ENCODE assay signal across 17 mouse cellular contexts in genomic region chr9:69034301-69034871, GRCm38 (mm10).
DNase-seq lines count a peak whose midpoint lies in the region; ATAC-seq lines count a peak whose summit lies in the region.
"Had no signal": no experiment of that assay in that cellular context is flagged by ENCODE, and none has a peak within 500 bp of the region (broad histone marks: within the 10 kb centered on the region; RNA-seq: fewer than 3 reads in every experiment).

No protein-coding gene starts in this region.

- H3K4me2 ChIP-seq in liver, embryonic 11.5 days: no peak overlapping the region
- H3K4me2 ChIP-seq: embryonic facial prominence, embryonic 12.5 days; hindbrain, embryonic 15.5 days; midbrain, embryonic 15.5 days; neural tube, embryonic 13.5 days had no signal

- ATAC-seq in frontal cortex, adult (ENCODE audit: low TSS enrichment): 0 out of 2 replicates have a peak, but pooled peaks have one; percentile 35
- ATAC-seq in liver, embryonic 11.5 days (replicated peaks; ENCODE audit: low FRiP score): no peak
- ATAC-seq: midbrain, embryonic 15.5 days had no signal

- no peaks in the 10 kb centered on the region for H3K36me3 ChIP-seq in megakaryocyte, embryonic 14.5 days (replicated peaks; ENCODE audit: low read length)
- no peaks in the 10 kb centered on the region for H3K36me3 ChIP-seq in liver, embryonic 11.5 days (ENCODE audit: control insufficient read depth, insufficient read depth, low read length)
- H3K36me3 ChIP-seq: embryonic facial prominence, embryonic 12.5 days; hindbrain, embryonic 15.5 days; midbrain, embryonic 15.5 days; neural tube, embryonic 13.5 days had no signal

- WGBS in liver, embryonic 11.5 days: 54% methylated on average over 10 of the region's 10 CpGs

- H3K9ac ChIP-seq in liver, embryonic 11.5 days (ENCODE audit: low read depth, low read length): no peak overlapping the region
- H3K9ac ChIP-seq: embryonic facial prominence, embryonic 12.5 days; hindbrain, embryonic 15.5 days; midbrain, embryonic 15.5 days; neural tube, embryonic 13.5 days had no signal

- no peak overlapping the region for H3K27ac ChIP-seq in liver, embryonic 11.5 days (ENCODE audit: low read depth, low read length)
- H3K27ac ChIP-seq: embryonic facial prominence, embryonic 12.5 days; hindbrain, embryonic 15.5 days; midbrain, embryonic 15.5 days; neural tube, embryonic 13.5 days had no signal

- H3K27me3 ChIP-seq in megakaryocyte, embryonic 14.5 days (replicated peaks): peaks cover 11% of the 10 kb centered on the region
- H3K27me3 ChIP-seq in liver, embryonic 11.5 days (replicated peaks; ENCODE audit: control insufficient read depth, insufficient read depth, low read length): no peaks in the 10 kb centered on the region
- H3K27me3 ChIP-seq: embryonic facial prominence, embryonic 12.5 days; hindbrain, embryonic 15.5 days; midbrain, embryonic 15.5 days; neural tube, embryonic 13.5 days had no signal

- H3K4me1 ChIP-seq in megakaryocyte, embryonic 14.5 days: peaks cover 16% of the 10 kb centered on the region
- H3K4me1 ChIP-seq in liver, embryonic 11.5 days (replicated peaks; ENCODE audit: control insufficient read depth, insufficient read depth, low read length): no peaks in the 10 kb centered on the region
- H3K4me1 ChIP-seq: embryonic facial prominence, embryonic 12.5 days; hindbrain, embryonic 15.5 days; midbrain, embryonic 15.5 days had no signal

- H3K9me3 ChIP-seq in megakaryocyte, embryonic 14.5 days: peaks cover 10% of the 10 kb centered on the region
- H3K9me3 ChIP-seq in liver, embryonic 11.5 days (ENCODE audit: control insufficient read depth, low read length): peaks cover 2% of the 10 kb centered on the region; the same call in 1 of the 2 replicates
- H3K9me3 ChIP-seq: embryonic facial prominence, embryonic 12.5 days; hindbrain, embryonic 15.5 days; midbrain, embryonic 15.5 days; neural tube, embryonic 13.5 days had no signal

- no peak for DNase-seq in frontal cortex, adult 2 months (ENCODE audit: extremely low spot score in 1 of 2, low spot score in 1 of 2)
- peak; percentile 67 to 86 for DNase-seq in CD8-positive naive resting alpha-beta T cell, adult 2 months (ENCODE audit: low read depth in 2 of 2, low spot score in 2 of 2)
- DNase-seq in thymus, adult 18-20 months: peak; percentile 71 to 84
- no peak for DNase-seq in cerebellum, postnatal 25 days
- DNase-seq in left cerebral cortex, adult 8-10 months (ENCODE audit: low spot score in 2 of 2): no peak
- no peak for DNase-seq in liver, embryonic 11.5 days (ENCODE audit: low spot score)
- DNase-seq: adrenal gland, postnatal 14 days; cerebellum, postnatal 36 days; gastrocnemius, postnatal 10 days; kidney, adult 2 months; retina, postnatal 1 day had no signal

- peak overlapping the region; percentile 69 for H3K4me3 ChIP-seq in megakaryocyte, embryonic 14.5 days (replicated peaks)
- no peak overlapping the region for H3K4me3 ChIP-seq in liver, embryonic 11.5 days (ENCODE audit: low read depth, low read length)
- H3K4me3 ChIP-seq: embryonic facial prominence, embryonic 12.5 days; hindbrain, embryonic 15.5 days; midbrain, embryonic 15.5 days; neural tube, embryonic 13.5 days had no signal

Comparison
In these comparisons a context has a peak if more than half of its experiments do, and no peak if none do; other contexts are left out.
1. DNase-seq: peak in CD8-positive naive resting alpha-beta T cell, adult 2 months (2 of 2) and thymus, adult 18-20 months (2 of 2); none in frontal cortex, adult 2 months (0 of 2), cerebellum, postnatal 25 days (0 of 2), left cerebral cortex, adult 8-10 months (0 of 2) and liver, embryonic 11.5 days (single experiment).